Mouse (Mus musculus): ENCODE data around the gene Msh2.
"Not testable (repeated sequence)": the region's sequence is repeated elsewhere in the genome, so short reads cannot be mapped to it uniquely, and the experiment has no call there.

Gene Msh2

GRCm38 (mm10) chr17:87671890-87672660 is at the start of gene Msh2:
TSS of gene Msh2 (plus strand) at chr17:87672330.
- peak; percentile 96 for DNase-seq (ENCODE audit: low spot score)

- no peak for DNase-seq (ENCODE audit: low spot score)
These were observed 46.5 kb upstream of the Msh2 start for GRCm38 (mm10) chr17:87625510-87626086.

- no peak for DNase-seq (ENCODE audit: low spot score)
These were observed 44.0 kb upstream of the Msh2 start for GRCm38 (mm10) chr17:87628144-87628543.

- no peak for DNase-seq (ENCODE audit: low spot score)
These were observed 43.4 kb upstream of the Msh2 start for GRCm38 (mm10) chr17:87628706-87629105.

- DNase-seq (ENCODE audit: low spot score): peak; percentile 46
These were observed 35.1 kb upstream of the Msh2 start for GRCm38 (mm10) chr17:87637056-87637389.

GRCm38 (mm10) chr17:87639242-87639641 is 32.9 kb upstream of the Msh2 start:
- DNase-seq (ENCODE audit: low spot score): no peak

- DNase-seq (ENCODE audit: low spot score): no peak
These were observed 31.9 kb upstream of the Msh2 start for GRCm38 (mm10) chr17:87640272-87640671.

- no peak for DNase-seq (ENCODE audit: low spot score)
These were observed 31.1 kb upstream of the Msh2 start for GRCm38 (mm10) chr17:87641006-87641405.

- no peak for DNase-seq (ENCODE audit: low spot score)
These were observed 29.4 kb upstream of the Msh2 start for GRCm38 (mm10) chr17:87642744-87643143.

- not testable (repeated sequence) for DNase-seq (ENCODE audit: low spot score)
These were observed 16.5 kb upstream of the Msh2 start for GRCm38 (mm10) chr17:87655616-87656015.

GRCm38 (mm10) chr17:87661958-87662573 is 10.1 kb upstream of the Msh2 start:
- not testable (repeated sequence) for DNase-seq (ENCODE audit: low spot score)

- DNase-seq (ENCODE audit: low spot score): no peak
These were observed 7.9 kb upstream of the Msh2 start for GRCm38 (mm10) chr17:87664238-87664637.

GRCm38 (mm10) chr17:87665066-87665822 is 6.9 kb upstream of the Msh2 start:
- DNase-seq (ENCODE audit: low spot score): peak; percentile 70

GRCm38 (mm10) chr17:87672677-87673286 is 652 bp downstream of the Msh2 start:
- peak; percentile 39 for DNase-seq (ENCODE audit: low spot score)

GRCm38 (mm10) chr17:87676916-87677474 is 4.9 kb downstream of the Msh2 start:
- DNase-seq (ENCODE audit: low spot score): not testable (repeated sequence)

GRCm38 (mm10) chr17:87677656-87678055 is 5.5 kb downstream of the Msh2 start:
- no peak for DNase-seq (ENCODE audit: low spot score)

- DNase-seq (ENCODE audit: low spot score): no peak
These were observed 17.1 kb downstream of the Msh2 start for GRCm38 (mm10) chr17:87689217-87689616.

GRCm38 (mm10) chr17:87691958-87692357 is 19.8 kb downstream of the Msh2 start:
- DNase-seq (ENCODE audit: low spot score): peak; percentile 53

GRCm38 (mm10) chr17:87695874-87696465 is 23.8 kb downstream of the Msh2 start:
- DNase-seq (ENCODE audit: low spot score): no peak

- no peak for DNase-seq (ENCODE audit: low spot score)
These were observed 24.7 kb downstream of the Msh2 start for GRCm38 (mm10) chr17:87696814-87697213.

- no peak for DNase-seq (ENCODE audit: low spot score)
These were observed 27.1 kb downstream of the Msh2 start for GRCm38 (mm10) chr17:87698996-87699765.
